Mouse (Mus musculus): ENCODE data around the gene Ptpn21.

Gene Ptpn21

DNA sequence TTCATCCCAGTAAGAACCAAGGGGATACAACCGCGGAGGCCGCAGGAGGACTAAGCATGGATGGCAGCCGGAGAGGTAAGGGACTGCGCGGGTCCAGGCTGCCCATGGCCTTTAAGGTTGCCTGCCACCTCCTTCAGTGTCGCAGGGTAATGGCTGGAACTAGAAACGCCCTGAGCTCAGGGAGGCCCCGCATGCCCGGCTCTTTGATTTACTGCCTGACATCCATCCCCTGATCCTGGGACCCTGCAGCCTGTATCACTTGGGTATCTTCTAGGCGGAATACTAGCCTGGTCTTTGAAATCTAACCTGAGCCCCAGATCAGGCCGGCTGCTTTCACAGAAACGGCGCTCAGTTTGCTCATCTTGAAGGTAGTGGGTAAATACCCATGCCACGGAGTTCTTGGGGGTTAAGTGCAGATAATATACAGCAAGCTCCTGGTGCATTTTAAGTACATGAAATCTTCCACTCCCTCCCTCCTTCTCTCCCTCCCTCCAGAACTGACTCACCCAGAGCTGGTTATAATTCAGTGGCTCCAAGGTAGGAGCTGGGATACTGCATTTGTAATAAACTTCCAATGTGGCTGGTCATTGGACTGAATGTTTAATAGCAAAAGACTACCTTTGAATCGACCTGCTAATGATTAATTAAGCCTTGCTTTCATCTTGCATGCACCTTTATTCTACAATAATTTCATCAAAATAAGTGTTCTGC lies 108.8 kb downstream of the Ptpn21 start:
- DNase-seq = no peak

DNA sequence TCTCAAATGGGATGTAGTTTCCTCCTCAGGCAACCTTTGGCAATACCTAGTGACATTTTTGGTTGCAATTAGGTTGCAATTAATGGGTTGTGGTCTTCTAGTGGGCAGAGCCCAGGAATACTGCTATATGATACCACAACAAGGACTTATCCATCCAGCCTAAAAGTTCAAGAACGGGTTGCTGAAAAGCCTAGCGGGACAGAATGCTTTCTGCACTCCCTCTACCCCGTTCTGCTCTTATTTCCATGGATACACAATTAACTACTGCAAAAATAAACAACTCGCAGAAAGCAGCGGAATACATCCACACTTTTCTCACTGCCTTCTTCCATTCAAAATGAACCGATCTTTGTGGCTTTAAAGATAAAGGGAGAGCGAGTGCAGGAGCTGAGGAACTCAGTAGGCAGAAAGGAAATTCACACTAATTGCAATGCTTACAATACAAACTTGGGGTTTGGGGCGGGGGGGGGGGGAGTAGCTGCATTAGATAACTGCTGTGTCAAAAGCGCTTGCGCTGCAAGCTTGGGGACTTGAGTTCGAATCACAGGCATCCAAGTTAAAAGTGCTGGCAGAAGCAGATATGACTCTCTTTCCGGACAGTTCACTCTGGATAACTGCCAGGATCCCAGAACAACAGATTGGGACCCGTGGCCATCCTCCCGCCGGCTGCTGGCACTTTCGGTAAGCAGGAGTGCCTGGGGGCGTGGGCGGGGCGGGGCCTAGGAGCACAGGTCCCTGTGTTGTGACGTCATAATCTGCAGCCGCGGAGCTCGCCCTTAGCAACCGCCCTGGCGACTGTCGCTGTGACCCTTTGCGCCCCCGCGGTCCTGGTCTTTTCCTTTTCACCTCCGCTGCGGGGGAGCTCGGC lies 109.6 kb downstream of the Ptpn21 start, which contains the start of gene Spata7:
Gene Spata7 (plus strand): TSS at position 766 of the 868 bp plus-strand sequence.
- DNase-seq = peak; percentile 88
